Mouse (Mus musculus) hindbrain, postnatal 0 days (tissue): ENCODE measurements around the gene Bcl2l13. TPM values are rescaled to one million over a fixed set of nuclear protein-coding genes. Genes with fewer than 3 reads are reported as not detected.

Experiments used
- ATAC-seq: fragments of 200-750 bp; cut with Nextera tagmentation; 2 replicates; pipeline ENCODE4 v1.8.0; 2017; ENCODE audit warnings: mild to moderate bottlenecking, moderate TSS enrichment, moderate library complexity
- DNase-seq: peaks from one replicate; pipeline ENCODE4 v3.0.0-alpha.2; 2015; ENCODE audit warnings: low spot score
- H3K27ac ChIP-seq: fragments of 300-500 bp; sonication (generic); 2 replicates; pipeline ENCODE4 v1.5.1; 2014; ENCODE audit warnings: mild to moderate bottlenecking
- H3K27me3 ChIP-seq: fragments of 300-500 bp; sonication (generic); 2 replicates; pipeline ENCODE4 v1.6.1; 2014; ENCODE audit warnings: low read length, mixed read lengths; ENCODE audit not compliant: insufficient read depth
- H3K36me3 ChIP-seq: fragments of 300-500 bp; sonication (generic); 2 replicates; pipeline ENCODE4 v1.6.1; 2014; ENCODE audit warnings: low read length, mixed read lengths; ENCODE audit not compliant: insufficient read depth
- H3K4me1 ChIP-seq: fragments of 300-500 bp; sonication (generic); 2 replicates; pipeline ENCODE4 v1.6.1; 2014; ENCODE audit warnings: antibody characterized with exemption, low read length, mixed read lengths; ENCODE audit not compliant: insufficient read depth
- H3K4me2 ChIP-seq: fragments of 300-500 bp; sonication (generic); 2 replicates; pipeline ENCODE4 v1.6.1; 2014; ENCODE audit warnings: low read depth, mild to moderate bottlenecking, low read length, moderate library complexity, mixed read lengths
- H3K4me3 ChIP-seq: fragments of 300-500 bp; sonication (generic); 2 replicates; pipeline ENCODE4 v1.5.1; 2014; ENCODE audit warnings: low read length
- H3K9ac ChIP-seq: fragments of 300-500 bp; sonication (generic); replicated peaks from 2 replicates; pipeline ENCODE4 v1.6.1; 2014; ENCODE audit warnings: mild to moderate bottlenecking, low read length, moderate library complexity, mixed read lengths
- H3K9me3 ChIP-seq: fragments of 300-500 bp; sonication (generic); 2 replicates; pipeline ENCODE4 v1.6.1; 2016; ENCODE audit warnings: low read length, mixed read lengths
- CTCF ChIP-seq: IDR thresholded peaks from 2 replicates; pipeline ENCODE4 v1.5.1; 2016; ENCODE audit warnings: antibody characterized with exemption, control low read depth, low read depth
- WGBS: fragments of 180-500 bp; shearing (Covaris S2); extraction: QIAGEN DNeasy Blood & Tissue Kit; methylation state at CpG from one replicate; pipeline ENCODE4 v1.1.7; 2014; 5-methylcytosine and 5-hydroxymethylcytosine counted together
- polyA plus RNA-seq: library from polyadenylated mRNA; unstranded; fragments of >200 nt; fragmentation: Nextera tagmentation; extraction: Ambion mirVana; gene quantifications from 2 replicates; pipeline ENCODE4 v1.2.1, GENCODE M21; 2015
- total RNA-seq: library from RNA; depleted of rRNA; stranded (reverse); fragments of >200 nt; gene quantifications from 2 replicates; pipeline ENCODE4 v1.2.3, GENCODE M21; 2014

Bcl2l13 gene
- total and polyA plus RNA-seq, 2 experiments from 2014 or later = 25.5 to 177 TPM

- DNase-seq = no peak
- H3K9ac ChIP-seq = no peak overlapping the region
- 77% methylated on average over 16 of the region's 16 CpGs for WGBS
- no peak overlapping the region for H3K4me3 ChIP-seq
- no peak for ATAC-seq
- H3K27me3 ChIP-seq = no peaks in the 10 kb centered on the region
- peaks cover 20% of the 10 kb centered on the region for H3K36me3 ChIP-seq
- H3K27ac ChIP-seq = no peak overlapping the region
- no peaks in the 10 kb centered on the region for H3K9me3 ChIP-seq
- no peaks in the 10 kb centered on the region for H3K4me1 ChIP-seq
- TF ChIP-seq CTCF = no peak
- no peak overlapping the region for H3K4me2 ChIP-seq
These were observed 101.1 kb downstream of the Bcl2l13 start for GRCm38 (mm10) chr6:120937104-120937617.

DNA sequence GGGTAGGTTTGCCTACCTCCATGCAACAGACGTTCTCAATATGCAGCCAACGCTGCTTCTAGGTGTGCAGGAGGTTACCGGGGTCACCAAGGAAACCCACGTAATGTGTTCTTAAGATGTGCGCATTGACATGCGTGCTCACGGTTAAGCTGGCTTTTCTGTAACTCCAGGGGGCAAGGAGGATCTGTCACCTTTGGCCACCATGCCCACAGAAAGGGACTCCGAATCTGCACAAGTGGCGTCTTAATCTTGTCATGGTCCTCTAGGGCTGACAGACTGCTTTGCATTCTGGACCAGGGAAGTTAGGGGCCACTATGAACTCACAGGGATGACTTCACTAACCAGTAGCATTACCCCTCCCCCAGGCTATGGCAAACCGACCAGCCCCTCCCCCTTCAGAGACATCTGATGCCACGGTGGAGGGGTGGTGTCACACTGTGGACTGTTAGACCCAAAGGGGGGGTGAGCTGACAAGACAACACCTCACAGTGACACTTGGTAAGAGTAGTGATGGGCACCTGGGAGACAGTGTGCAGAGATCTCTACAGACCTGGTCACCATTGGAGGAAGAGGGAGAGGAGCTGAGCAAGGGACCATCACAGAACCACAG lies 102.1 kb downstream of the Bcl2l13 start:
- H3K27me3 ChIP-seq = no peaks in the 10 kb centered on the region
- peaks cover 13% of the 10 kb centered on the region for H3K36me3 ChIP-seq
- no peaks in the 10 kb centered on the region for H3K4me1 ChIP-seq
- no peak for TF ChIP-seq CTCF
- no peak overlapping the region for H3K4me2 ChIP-seq
- no peaks in the 10 kb centered on the region for H3K9me3 ChIP-seq
- DNase-seq (no peak), ATAC-seq (no peak)
- WGBS = 79% methylated on average over 11 of the region's 11 CpGs
- no peak overlapping the region for H3K9ac ChIP-seq
- no peak overlapping the region for H3K4me3 ChIP-seq
- H3K27ac ChIP-seq = no peak overlapping the region

DNA sequence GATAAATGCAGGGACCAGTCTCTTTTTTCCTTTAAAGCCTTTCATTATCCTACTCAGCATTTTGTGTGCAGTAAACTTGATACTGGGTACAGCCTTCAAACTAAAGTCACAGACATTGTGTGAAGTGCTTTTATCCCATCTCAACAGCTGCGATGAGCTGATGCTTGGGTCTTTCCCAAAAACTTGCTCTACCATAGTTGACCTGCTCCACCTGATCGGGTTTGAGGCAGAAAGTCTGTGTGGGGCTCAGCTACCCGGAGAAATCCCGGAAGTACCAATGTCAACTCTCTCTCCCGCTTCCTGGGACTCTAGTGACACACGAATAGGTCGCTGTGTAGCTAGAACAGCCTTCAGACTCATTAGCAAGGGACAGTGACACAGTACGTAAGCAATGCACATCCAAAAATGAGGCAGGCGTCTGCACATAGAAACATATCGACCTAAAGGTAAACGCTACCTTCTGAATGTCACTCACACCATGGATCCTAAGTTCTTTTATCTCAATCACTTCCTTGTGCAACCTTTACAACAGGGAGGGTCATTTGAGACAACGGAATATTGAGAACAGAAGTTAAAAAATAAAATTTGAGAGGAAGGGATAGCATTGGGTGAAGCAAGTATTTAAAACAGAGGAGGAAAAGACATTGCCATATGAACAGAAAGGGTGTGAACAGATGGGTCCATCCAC lies 102.9 kb downstream of the Bcl2l13 start:
- DNase-seq (no peak), ATAC-seq (no peak)
- no peak overlapping the region for H3K4me3 ChIP-seq
- H3K9me3 ChIP-seq = no peaks in the 10 kb centered on the region
- no peaks in the 10 kb centered on the region for H3K27me3 ChIP-seq
- peaks cover 9% of the 10 kb centered on the region for H3K36me3 ChIP-seq
- H3K9ac ChIP-seq = no peak overlapping the region
- no peak overlapping the region for H3K27ac ChIP-seq
- no peaks in the 10 kb centered on the region for H3K4me1 ChIP-seq
- 92% methylated on average over 12 of the region's 12 CpGs for WGBS
- TF ChIP-seq CTCF = no peak
- no peak overlapping the region for H3K4me2 ChIP-seq

- WGBS = 76% methylated on average over 3 of the region's 3 CpGs
These were observed 103.8 kb downstream of the Bcl2l13 start for GRCm38 (mm10) chr6:120939783-120940182.

DNA sequence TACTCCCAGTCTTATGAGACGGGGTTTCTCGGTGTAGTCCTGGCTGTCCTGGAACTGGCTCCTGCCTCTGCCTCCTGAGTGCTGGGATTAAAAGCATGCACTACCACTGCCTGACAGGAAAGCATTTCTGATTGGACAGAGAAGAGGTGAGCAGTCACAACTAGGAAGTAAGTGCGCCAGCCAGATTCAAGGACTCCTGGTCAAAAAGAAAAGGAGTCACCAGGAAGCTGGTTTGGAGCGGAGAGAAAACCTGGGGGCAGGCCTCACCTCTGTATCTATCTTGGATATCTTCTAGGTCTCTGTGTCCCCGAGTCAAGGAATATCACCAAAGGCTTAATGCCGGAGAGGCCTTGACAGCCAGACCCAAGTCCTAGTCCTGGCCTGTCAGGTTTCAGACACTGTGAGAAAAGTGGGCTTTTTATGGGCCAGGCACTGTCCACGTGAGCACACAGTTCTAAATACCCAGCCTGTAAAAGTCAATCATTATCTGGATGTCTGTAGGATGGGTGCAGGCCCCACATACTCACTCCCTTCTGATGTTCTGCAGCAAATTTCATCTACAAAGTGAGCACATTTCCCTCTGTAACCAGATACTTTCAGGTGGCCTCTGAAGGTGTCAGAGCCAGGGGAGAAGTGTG lies 104.6 kb downstream of the Bcl2l13 start:
- Histone ChIP-seq H3K9ac (no peak overlapping the region), H3K27me3 (no peaks in the 10 kb centered on the region), H3K4me1 (no peaks in the 10 kb centered on the region), H3K9me3 (no peaks in the 10 kb centered on the region), H3K36me3 (no peaks in the 10 kb centered on the region; the same call in 1 of the 2 replicates), H3K27ac (no peak overlapping the region), H3K4me3 (no peak overlapping the region), H3K4me2 (no peak overlapping the region)
- TF ChIP-seq CTCF = no peak
- 87% methylated on average over 7 of the region's 7 CpGs for WGBS
- ATAC-seq (no peak), DNase-seq (no peak)

More at GRCm38 (mm10) chr6:120939783-120940182, 103.8 kb downstream of the Bcl2l13 start:
- H3K27ac ChIP-seq = no peak overlapping the region
- no peaks in the 10 kb centered on the region for H3K27me3 ChIP-seq
- H3K9ac ChIP-seq = no peak overlapping the region
- DNase-seq (no peak), ATAC-seq (no peak)
- no peak overlapping the region for H3K4me3 ChIP-seq
- no peak for TF ChIP-seq CTCF
- H3K36me3 ChIP-seq = peaks cover 2% of the 10 kb centered on the region; the same call in 1 of the 2 replicates
- H3K4me1 ChIP-seq = no peaks in the 10 kb centered on the region
- no peak overlapping the region for H3K4me2 ChIP-seq
- H3K9me3 ChIP-seq = no peaks in the 10 kb centered on the region

DNA sequence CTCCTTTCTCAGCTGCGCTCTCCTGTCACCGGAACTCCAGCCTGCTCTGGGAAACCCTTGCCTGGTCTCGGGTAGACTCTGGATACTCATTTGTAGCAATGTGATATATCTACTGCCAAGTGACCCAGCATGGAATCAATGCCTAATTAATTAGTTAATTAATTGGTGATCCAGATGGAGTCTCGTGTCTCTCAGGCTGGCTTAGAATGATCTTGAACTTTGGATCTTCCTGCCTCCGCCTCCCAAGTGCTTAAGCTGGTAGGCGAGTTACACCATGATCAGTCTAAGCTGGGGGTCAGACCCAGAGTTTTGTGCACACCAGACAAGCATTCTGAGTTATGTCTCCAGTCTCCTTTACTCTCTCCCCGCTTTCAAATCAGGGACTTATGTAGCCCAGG lies 105.1 kb downstream of the Bcl2l13 start:
- Histone ChIP-seq H3K27me3 (no peaks in the 10 kb centered on the region), H3K4me1 (no peaks in the 10 kb centered on the region), H3K27ac (no peak overlapping the region), H3K4me3 (no peak overlapping the region), H3K4me2 (no peak overlapping the region), H3K9ac (no peak overlapping the region), H3K9me3 (no peaks in the 10 kb centered on the region), H3K36me3 (no peaks in the 10 kb centered on the region; the same call in 1 of the 2 replicates)
- 70% methylated on average over 7 of the region's 7 CpGs for WGBS
- TF ChIP-seq CTCF = no peak
- DNase-seq = no peak
- no peak for ATAC-seq
